Mouse (Mus musculus): ENCODE results near the gene Fthl17e. TPM values are rescaled to one million over a fixed set of nuclear protein-coding genes. Genes with fewer than 3 reads are reported as not detected.
"Not testable (repeated sequence)": the region's sequence is repeated elsewhere in the genome, so short reads cannot be mapped to it uniquely, and the experiment has no call there.

Fthl17e gene
- polyA plus RNA-seq (2016; fragmentation: Nextera tagmentation; extraction: Ambion mirVana): not detected in 2 replicates

DNA sequence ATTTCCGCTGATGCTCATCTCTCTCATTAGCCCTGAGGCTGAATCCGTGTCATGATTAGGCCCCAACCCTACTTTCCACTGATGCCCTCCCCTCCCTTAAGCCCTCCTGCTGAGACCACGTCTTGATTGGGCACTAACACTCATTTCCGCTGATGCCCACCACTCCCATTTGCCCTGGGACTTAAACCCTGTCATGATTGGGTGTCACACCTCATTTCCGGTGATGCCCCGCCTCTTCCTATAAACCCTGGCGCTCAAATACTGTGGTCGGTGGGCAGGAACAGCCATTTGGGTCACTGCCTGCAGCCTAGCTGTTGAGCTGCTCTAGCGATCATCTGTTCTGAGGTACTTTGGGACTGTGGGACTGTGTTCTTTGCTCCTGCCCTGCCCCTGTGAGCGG is at the start of gene Fthl17e:
Fthl17e (plus strand) TSS at position 301 of the 400 bp plus-strand sequence.
- 92% methylated on average over 1 of the region's 10 CpGs for WGBS
- not testable (repeated sequence) for H3K4me3 ChIP-seq; H3K4me2 ChIP-seq (replicated peaks); H3K36me3 ChIP-seq; H3K9me3 ChIP-seq (replicated peaks); H3K27ac ChIP-seq; H3K9ac ChIP-seq; ATAC-seq (ENCODE audit: low FRiP score); H3K4me1 ChIP-seq; H3K27me3 ChIP-seq

DNA sequence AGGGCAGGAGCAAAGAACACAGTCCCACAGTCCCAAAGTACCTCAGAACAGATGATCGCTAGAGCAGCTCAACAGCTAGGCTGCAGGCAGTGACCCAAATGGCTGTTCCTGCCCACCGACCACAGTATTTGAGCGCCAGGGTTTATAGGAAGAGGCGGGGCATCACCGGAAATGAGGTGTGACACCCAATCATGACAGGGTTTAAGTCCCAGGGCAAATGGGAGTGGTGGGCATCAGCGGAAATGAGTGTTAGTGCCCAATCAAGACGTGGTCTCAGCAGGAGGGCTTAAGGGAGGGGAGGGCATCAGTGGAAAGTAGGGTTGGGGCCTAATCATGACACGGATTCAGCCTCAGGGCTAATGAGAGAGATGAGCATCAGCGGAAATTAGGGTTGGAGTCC is 46.6 kb upstream of the Fthl17e start, which contains the start of gene Fthl17d:
Fthl17d (minus strand) TSS at position 101 of the 400 bp plus-strand sequence.
- H3K27ac ChIP-seq; H3K4me3 ChIP-seq; H3K4me1 ChIP-seq; H3K9me3 ChIP-seq (replicated peaks); H3K4me2 ChIP-seq (replicated peaks); H3K27me3 ChIP-seq; H3K9ac ChIP-seq; H3K36me3 ChIP-seq; ATAC-seq (ENCODE audit: low FRiP score): not testable (repeated sequence)
- WGBS: no CpG with 5 or more reads among the region's 9 CpGs

DNA sequence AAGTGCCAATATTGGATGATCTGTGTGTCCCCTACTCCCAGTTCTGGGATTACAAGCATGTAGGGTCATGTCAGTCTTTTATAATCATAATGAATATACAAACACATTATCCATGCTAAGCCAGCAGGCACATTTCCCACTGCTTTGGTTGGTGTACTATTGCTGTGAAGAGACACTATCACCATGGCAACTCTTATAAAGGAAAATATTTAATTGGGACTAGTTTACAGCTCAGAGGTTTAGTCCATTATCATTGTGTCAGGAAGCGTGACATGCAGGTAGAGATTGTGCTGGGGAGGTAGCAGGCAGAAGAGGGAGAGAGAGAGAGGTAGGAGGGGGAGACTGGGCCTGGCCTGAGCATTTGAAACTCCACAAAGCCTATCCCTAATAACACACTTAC is 17.2 kb upstream of the Fthl17e start:
- Histone ChIP-seq H3K9ac (no peak overlapping the region), H3K36me3 (no peaks in the 10 kb centered on the region), H3K9me3 (replicated peaks) (no peaks in the 10 kb centered on the region), H3K4me1 (no peaks in the 10 kb centered on the region), H3K27me3 (no peaks in the 10 kb centered on the region), H3K4me3 (no peak overlapping the region), H3K4me2 (replicated peaks) (no peak overlapping the region), H3K27ac (no peak overlapping the region)
- 59% methylated on average over 1 of the region's 1 CpGs for WGBS
- ATAC-seq (ENCODE audit: low FRiP score): no peak

DNA sequence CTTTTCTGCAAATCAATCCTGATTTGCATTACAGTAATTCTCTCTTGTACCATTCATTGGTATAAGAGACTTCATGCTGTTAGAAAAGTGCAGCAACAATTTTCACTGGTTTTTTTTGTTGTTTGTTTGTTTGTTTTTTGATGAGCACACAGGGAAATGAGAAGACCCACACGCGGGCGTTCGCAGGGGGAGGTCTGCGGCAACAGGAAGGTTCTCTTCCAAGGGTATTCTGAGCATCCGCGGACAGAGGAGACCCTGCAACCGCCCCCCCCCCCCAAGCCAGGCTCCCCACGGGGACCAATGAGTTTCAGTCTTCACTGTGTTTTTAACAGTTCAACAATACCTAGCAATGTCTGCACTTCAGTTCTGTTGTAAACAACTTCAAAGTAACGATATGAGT is 13.8 kb upstream of the Fthl17e start:
- Histone ChIP-seq H3K4me1 (no peaks in the 10 kb centered on the region), H3K36me3 (no peaks in the 10 kb centered on the region), H3K4me2 (replicated peaks) (no peak overlapping the region), H3K9me3 (replicated peaks) (no peaks in the 10 kb centered on the region), H3K9ac (no peak overlapping the region), H3K27me3 (no peaks in the 10 kb centered on the region), H3K27ac (no peak overlapping the region), H3K4me3 (no peak overlapping the region)
- ATAC-seq (ENCODE audit: low FRiP score): no peak
- 61% methylated on average over 9 of the region's 10 CpGs for WGBS

DNA sequence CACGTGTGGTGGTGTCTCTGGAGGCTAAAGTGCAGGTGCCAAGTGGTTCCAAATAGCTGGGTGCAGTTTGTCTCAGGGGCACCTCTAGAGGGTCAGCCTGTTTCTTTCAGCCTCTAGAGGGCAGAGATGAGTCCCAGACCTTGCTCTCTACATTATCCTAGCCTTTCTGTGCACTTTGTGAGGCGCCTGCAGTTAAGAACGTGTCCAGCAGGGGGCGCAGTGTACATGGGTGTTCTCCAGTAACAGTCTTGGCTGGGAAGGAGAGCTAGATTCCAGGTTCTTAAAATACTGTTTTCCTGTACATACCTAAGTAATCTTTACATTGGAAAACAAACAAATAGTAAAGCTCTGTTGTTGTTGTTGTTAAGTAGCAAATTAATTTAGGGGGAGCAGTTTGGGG is 8.3 kb downstream of the Fthl17e start:
- H3K4me2 ChIP-seq (replicated peaks); H3K4me3 ChIP-seq; H3K4me1 ChIP-seq; H3K36me3 ChIP-seq; H3K27ac ChIP-seq; ATAC-seq (ENCODE audit: low FRiP score); H3K9me3 ChIP-seq (replicated peaks); H3K9ac ChIP-seq; H3K27me3 ChIP-seq: not testable (repeated sequence)
- 32% methylated on average over 3 of the region's 4 CpGs for WGBS

DNA sequence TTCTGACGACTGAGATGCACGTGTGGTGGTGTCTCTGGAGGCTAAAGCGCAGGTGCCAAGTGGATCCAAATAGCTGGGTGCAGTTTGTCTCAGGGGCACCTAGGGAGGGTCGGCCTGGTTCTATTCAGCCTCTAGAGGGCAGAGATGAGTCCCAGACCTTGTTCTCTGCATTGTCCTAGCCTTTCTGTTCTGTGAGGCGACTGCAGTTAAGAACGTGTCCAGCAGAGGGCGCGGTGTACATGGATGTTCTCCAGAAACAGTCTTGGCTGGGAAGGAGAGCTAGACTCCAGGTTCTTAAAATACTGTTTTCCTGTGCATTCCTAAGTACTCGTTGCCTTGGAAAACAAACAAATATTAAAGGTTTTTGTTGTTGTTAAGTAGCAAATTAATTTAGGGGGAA is 27.7 kb downstream of the Fthl17e start:
- H3K36me3 ChIP-seq; H3K27me3 ChIP-seq; H3K4me3 ChIP-seq; H3K9me3 ChIP-seq (replicated peaks); H3K9ac ChIP-seq; H3K27ac ChIP-seq; H3K4me2 ChIP-seq (replicated peaks); H3K4me1 ChIP-seq; ATAC-seq (ENCODE audit: low FRiP score): not testable (repeated sequence)
- WGBS: 26% methylated on average over 7 of the region's 9 CpGs

DNA sequence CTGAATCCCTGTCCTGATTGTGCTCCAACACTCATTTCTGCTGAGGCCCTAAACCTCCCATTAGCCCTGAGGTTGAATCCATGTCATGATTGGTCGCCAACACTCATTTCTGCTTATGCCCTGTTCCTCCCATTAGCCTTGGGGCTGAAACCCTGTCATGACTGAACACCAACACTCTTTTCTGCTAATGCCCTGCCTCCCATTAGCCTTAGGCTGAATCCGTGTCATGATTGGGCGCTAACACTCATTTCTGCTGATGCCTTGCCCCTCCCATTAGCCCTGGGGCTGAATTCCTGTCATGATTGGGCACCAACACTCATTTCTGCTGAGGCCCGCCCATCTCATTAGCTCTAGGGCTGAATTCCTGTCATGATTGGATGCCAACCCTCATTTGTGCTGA is 28.8 kb downstream of the Fthl17e start:
- WGBS: 90% methylated on average over 4 of the region's 4 CpGs
- Histone ChIP-seq H3K36me3 (no peaks in the 10 kb centered on the region), H3K4me2 (replicated peaks) (no peak overlapping the region), H3K9ac (no peak overlapping the region), H3K4me1 (no peaks in the 10 kb centered on the region), H3K4me3 (no peak overlapping the region), H3K27ac (no peak overlapping the region), H3K9me3 (replicated peaks) (peaks cover 7% of the 10 kb centered on the region; the same call in 1 of the 2 replicates), H3K27me3 (no peaks in the 10 kb centered on the region)
- no peak for ATAC-seq (ENCODE audit: low FRiP score)

DNA sequence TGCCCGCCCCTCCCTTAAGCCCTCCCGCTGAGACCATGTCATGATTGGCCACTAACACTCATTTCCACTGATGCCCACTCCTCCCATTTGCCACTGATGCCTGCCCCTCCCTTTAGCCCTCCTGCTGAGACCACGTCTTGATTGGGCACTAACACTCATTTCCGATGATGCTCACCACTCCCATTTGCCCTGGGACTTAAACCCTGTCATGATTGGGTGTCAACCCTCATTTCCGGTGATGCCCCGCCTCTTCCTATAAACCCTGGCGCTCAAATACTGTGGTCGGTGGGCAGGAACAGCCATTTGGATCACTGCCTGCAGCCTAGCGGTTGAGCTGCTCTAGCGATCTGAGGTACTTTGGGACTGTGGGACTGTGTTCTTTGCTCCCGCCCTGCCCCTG is 29.4 kb downstream of the Fthl17e start, which contains the start of gene Fthl17f:
Fthl17f (plus strand) TSS at position 301 of the 400 bp plus-strand sequence.
- H3K27ac ChIP-seq; H3K4me3 ChIP-seq; H3K27me3 ChIP-seq; H3K36me3 ChIP-seq; H3K4me2 ChIP-seq (replicated peaks); H3K9me3 ChIP-seq (replicated peaks); ATAC-seq (ENCODE audit: low FRiP score); H3K4me1 ChIP-seq; H3K9ac ChIP-seq: not testable (repeated sequence)
- WGBS: 92% methylated on average over 11 of the region's 11 CpGs

DNA sequence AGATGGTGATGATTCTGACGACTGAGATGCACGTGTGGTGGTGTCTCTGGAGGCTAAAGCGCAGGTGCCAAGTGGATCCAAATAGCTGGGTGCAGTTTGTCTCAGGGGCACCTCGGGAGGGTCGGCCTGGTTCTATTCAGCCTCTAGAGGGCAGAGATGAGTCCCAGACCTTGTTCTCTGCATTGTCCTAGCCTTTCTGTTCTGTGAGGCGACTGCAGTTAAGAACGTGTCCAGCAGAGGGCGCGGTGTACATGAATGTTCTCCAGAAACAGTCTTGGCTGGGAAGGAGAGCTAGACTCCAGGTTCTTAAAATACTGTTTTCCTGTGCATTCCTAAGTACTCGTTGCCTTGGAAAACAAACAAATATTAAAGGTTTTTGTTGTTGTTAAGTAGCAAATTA is 44.4 kb downstream of the Fthl17e start:
- H3K27me3 ChIP-seq; H3K27ac ChIP-seq; ATAC-seq (ENCODE audit: low FRiP score); H3K9me3 ChIP-seq (replicated peaks); H3K4me1 ChIP-seq; H3K4me2 ChIP-seq (replicated peaks); H3K36me3 ChIP-seq; H3K9ac ChIP-seq; H3K4me3 ChIP-seq: not testable (repeated sequence)
- WGBS: 28% methylated on average over 10 of the region's 10 CpGs

Other genes with a start within 250 kb of the Fthl17e start
- gene Ssxb5, start 229.8 kb upstream of the Fthl17e start, polyA plus RNA-seq (2016; fragmentation: Nextera tagmentation; extraction: Ambion mirVana): not detected in 2 replicates
- gene Gm6592, start 189.5 kb upstream of the Fthl17e start, polyA plus RNA-seq (2016; fragmentation: Nextera tagmentation; extraction: Ambion mirVana): not detected in 2 replicates
- not detected in 2 replicates for gene Gm5751, start 159.2 kb upstream of the Fthl17e start, polyA plus RNA-seq (2016; fragmentation: Nextera tagmentation; extraction: Ambion mirVana)
- 16.6 and 17.2 TPM in 2 replicates for gene B630019K06Rik, start 141.1 kb upstream of the Fthl17e start, polyA plus RNA-seq (2016; fragmentation: Nextera tagmentation; extraction: Ambion mirVana)
- not detected in 2 replicates for gene Fthl17b, start 70.5 kb upstream of the Fthl17e start, polyA plus RNA-seq (2016; fragmentation: Nextera tagmentation; extraction: Ambion mirVana)
- gene Fthl17c, start 56.9 kb upstream of the Fthl17e start, polyA plus RNA-seq (2016; fragmentation: Nextera tagmentation; extraction: Ambion mirVana): not detected in 2 replicates
- gene Fthl17d, start 46.7 kb upstream of the Fthl17e start, polyA plus RNA-seq (2016; fragmentation: Nextera tagmentation; extraction: Ambion mirVana): not detected in 2 replicates
- not detected in 2 replicates for gene Fthl17f, start 29.5 kb downstream of the Fthl17e start, polyA plus RNA-seq (2016; fragmentation: Nextera tagmentation; extraction: Ambion mirVana)
- not detected in 2 replicates for gene 4930402K13Rik, start 71.1 kb downstream of the Fthl17e start, polyA plus RNA-seq (2016; fragmentation: Nextera tagmentation; extraction: Ambion mirVana)
- 1.9 TPM in 2 replicates for gene Lancl3, start 166.4 kb downstream of the Fthl17e start, polyA plus RNA-seq (2016; fragmentation: Nextera tagmentation; extraction: Ambion mirVana)
- gene Gm14862, start 223.4 kb downstream of the Fthl17e start, polyA plus RNA-seq (2016; fragmentation: Nextera tagmentation; extraction: Ambion mirVana): 0.35 TPM in 1 of 2 replicates, not detected in the other
- 3.9 and 4.4 TPM in 2 replicates for gene Xk, start 239.3 kb downstream of the Fthl17e start, polyA plus RNA-seq (2016; fragmentation: Nextera tagmentation; extraction: Ambion mirVana)